Mouse (Mus musculus) heart, embryonic 12.5 days (tissue): ENCODE results near the gene Top3b. TPM values are rescaled to one million over a fixed set of nuclear protein-coding genes. Genes with fewer than 3 reads are reported as not detected.

Experiments
- ATAC-seq: fragments of 200-750 bp; cut with Nextera tagmentation; 2 replicates; pipeline ENCODE4 v1.8.0; 2017; ENCODE audit warnings: moderate TSS enrichment, moderate library complexity; ENCODE audit not compliant: insufficient number of reproducible peaks, low FRiP score
- H3K27ac ChIP-seq: fragments of 300-500 bp; sonication (generic); 2 replicates; pipeline ENCODE4 v1.5.1; 2016; ENCODE audit warnings: mild to moderate bottlenecking, moderate library complexity; ENCODE audit not compliant: poor library complexity, severe bottlenecking
- H3K27me3 ChIP-seq: fragments of 300-500 bp; sonication (generic); replicated peaks from 2 replicates; pipeline ENCODE4 v1.6.1; 2016; ENCODE audit warnings: mild to moderate bottlenecking, moderate library complexity
- H3K36me3 ChIP-seq: fragments of 300-500 bp; sonication (generic); 2 replicates; pipeline ENCODE4 v1.6.1; 2016; ENCODE audit warnings: mild to moderate bottlenecking, moderate library complexity
- H3K4me1 ChIP-seq: fragments of 300-500 bp; sonication (generic); replicated peaks from 2 replicates; pipeline ENCODE4 v1.6.1; 2016; ENCODE audit warnings: mild to moderate bottlenecking
- H3K4me2 ChIP-seq: fragments of 300-500 bp; sonication (generic); 2 replicates; pipeline ENCODE4 v1.6.1; 2016; ENCODE audit warnings: mild to moderate bottlenecking, moderate library complexity
- H3K4me3 ChIP-seq: fragments of 300-500 bp; sonication (generic); 2 replicates; pipeline ENCODE4 v1.5.1; 2016; ENCODE audit warnings: mild to moderate bottlenecking
- H3K9ac ChIP-seq: fragments of 300-500 bp; sonication (generic); 2 replicates; pipeline ENCODE4 v1.6.1; 2016; ENCODE audit warnings: mild to moderate bottlenecking, moderate library complexity
- H3K9me3 ChIP-seq: fragments of 300-500 bp; sonication (generic); replicated peaks from 2 replicates; pipeline ENCODE4 v1.6.1; 2016; ENCODE audit warnings: mild to moderate bottlenecking, moderate library complexity
- WGBS: fragments of 180-500 bp; shearing (Covaris S2); methylation state at CpG from one replicate; pipeline ENCODE4 v1.1.7; 2016; 5-methylcytosine and 5-hydroxymethylcytosine counted together
- polyA plus RNA-seq: library from polyadenylated mRNA; unstranded; fragments of >200 nt; fragmentation: Nextera tagmentation; extraction: Ambion mirVana; gene quantifications from 2 replicates; pipeline ENCODE4 v1.2.1, GENCODE M21; 2016

The Top3b gene
- polyA plus RNA-seq, 1 experiment from 2014 or later: 44.3 TPM

DNA sequence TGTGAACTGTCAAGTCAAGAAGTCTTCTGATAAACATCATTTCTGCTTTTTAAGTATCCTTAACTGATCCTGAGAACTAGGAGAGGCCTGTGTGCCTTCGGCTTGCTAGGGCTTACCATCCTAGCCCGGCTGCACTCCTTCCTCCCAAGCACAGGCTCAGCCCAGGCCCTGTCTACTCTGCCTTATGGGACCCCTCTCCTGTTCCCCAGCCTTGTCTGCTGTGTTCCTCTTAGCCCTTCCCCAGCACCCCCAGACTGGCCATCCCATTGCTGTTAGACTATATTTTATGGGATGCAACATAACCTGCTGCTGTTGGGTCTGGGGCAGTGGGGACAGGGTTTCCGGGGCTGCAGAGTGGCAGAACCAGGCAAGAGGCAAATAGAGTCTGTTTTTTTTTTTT lies 59.8 kb downstream of the Top3b start:
- Histone ChIP-seq H3K27me3 (no peaks in the 10 kb centered on the region), H3K36me3 (peaks cover 11% of the 10 kb centered on the region; the same call in 1 of the 2 replicates), H3K4me3 (no peak overlapping the region), H3K4me1 (no peaks in the 10 kb centered on the region), H3K9me3 (peaks cover 7% of the 10 kb centered on the region), H3K27ac (no peak overlapping the region), H3K9ac (no peak overlapping the region), H3K4me2 (no peak overlapping the region)
- ATAC-seq: no peak
- 85% methylated on average over 3 of the region's 3 CpGs for WGBS

DNA sequence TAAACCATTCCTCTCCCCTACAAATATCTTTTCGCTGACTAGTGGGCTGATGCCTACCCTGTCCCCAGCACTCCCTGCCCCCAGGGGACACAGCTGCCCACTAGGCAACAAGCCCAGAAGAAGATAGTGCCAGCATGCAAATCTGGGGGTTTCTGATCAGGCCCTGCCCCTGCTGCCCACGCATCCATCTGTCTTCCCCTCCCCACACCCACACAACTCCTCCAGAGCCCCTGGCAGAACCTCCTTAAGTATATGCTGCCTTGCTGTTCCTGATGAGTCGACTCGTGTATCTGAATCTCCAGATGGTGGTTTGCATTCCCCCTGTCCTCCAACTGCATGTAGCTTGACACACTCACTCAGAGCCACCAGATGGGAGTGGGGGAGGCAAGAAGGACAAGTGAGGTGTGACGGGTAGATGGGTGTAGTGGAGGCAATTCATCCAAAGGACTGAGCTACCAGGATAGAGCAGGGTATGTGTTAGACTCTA lies 60.3 kb downstream of the Top3b start:
- ATAC-seq: no peak
- no peak overlapping the region for H3K9ac ChIP-seq
- H3K4me1 ChIP-seq: no peaks in the 10 kb centered on the region
- WGBS: 70% methylated on average over 5 of the region's 5 CpGs
- no peaks in the 10 kb centered on the region for H3K27me3 ChIP-seq
- H3K27ac ChIP-seq: no peak overlapping the region
- no peak overlapping the region for H3K4me2 ChIP-seq
- H3K9me3 ChIP-seq: peaks cover 7% of the 10 kb centered on the region
- peaks cover 11% of the 10 kb centered on the region; the same call in 1 of the 2 replicates for H3K36me3 ChIP-seq
- H3K4me3 ChIP-seq: no peak overlapping the region

DNA sequence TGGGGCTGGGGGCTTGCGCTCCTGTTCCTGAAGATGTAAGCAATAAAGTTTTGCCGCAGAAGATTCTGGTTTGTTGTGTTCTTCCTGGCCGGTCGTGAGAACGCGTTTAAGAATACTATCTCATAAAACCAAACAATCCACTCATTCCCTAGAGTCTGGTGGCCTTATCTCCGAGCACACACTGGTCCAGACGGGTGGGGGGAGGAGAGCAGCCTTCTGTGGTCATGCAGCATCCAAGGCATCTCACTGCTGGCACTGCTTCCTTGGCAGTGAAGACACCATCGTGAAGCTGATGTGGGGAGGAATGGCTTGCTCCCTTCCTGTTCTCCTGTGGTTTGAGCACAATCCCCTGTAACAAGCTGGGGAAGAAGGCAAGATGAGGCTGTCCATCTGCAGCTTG lies 69.0 kb downstream of the Top3b start:
- Histone ChIP-seq H3K27me3 (no peaks in the 10 kb centered on the region), H3K9me3 (peaks cover 5% of the 10 kb centered on the region), H3K4me2 (no peak overlapping the region), H3K4me1 (no peaks in the 10 kb centered on the region), H3K9ac (no peak overlapping the region), H3K27ac (no peak overlapping the region), H3K36me3 (no peaks in the 10 kb centered on the region), H3K4me3 (no peak overlapping the region)
- WGBS: 84% methylated on average over 9 of the region's 9 CpGs
- ATAC-seq: no peak

DNA sequence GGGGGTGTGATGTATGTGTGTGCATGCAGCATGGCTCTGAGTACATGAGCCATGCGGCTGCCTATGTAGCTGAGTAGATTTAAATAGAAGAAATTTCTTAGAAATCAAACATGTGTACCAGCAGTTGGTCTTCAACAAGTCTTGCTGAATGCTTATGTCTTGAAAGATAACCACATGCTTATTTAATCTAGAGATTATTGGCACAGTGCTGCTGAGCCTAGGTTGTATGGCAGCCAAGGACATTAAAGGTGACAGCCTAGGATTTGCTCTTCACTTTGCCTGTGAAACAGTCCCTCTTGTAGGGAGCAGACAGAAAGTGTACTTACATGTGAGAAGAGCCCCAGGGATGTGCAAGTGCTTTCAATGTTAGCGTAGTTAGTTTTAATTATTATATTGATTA lies 70.5 kb downstream of the Top3b start:
- no peaks in the 10 kb centered on the region for H3K36me3 ChIP-seq
- H3K9ac ChIP-seq: no peak overlapping the region
- 83% methylated on average over 2 of the region's 2 CpGs for WGBS
- H3K27ac ChIP-seq: no peak overlapping the region
- H3K4me1 ChIP-seq: no peaks in the 10 kb centered on the region
- no peaks in the 10 kb centered on the region for H3K27me3 ChIP-seq
- no peak overlapping the region for H3K4me2 ChIP-seq
- H3K9me3 ChIP-seq: peaks cover 5% of the 10 kb centered on the region
- no peak for ATAC-seq
- H3K4me3 ChIP-seq: no peak overlapping the region

Other genes with a start within 250 kb of the Top3b start
- not detected in 2 replicates for gene Olfr19, start 194.3 kb upstream of the Top3b start, polyA plus RNA-seq
- gene Spag6l, start 41.3 kb upstream of the Top3b start, polyA plus RNA-seq: 0.12 and 0.15 TPM in 2 replicates
- 0.15 TPM in 1 of 2 replicates, not detected in the other for gene Igll1, start 6.8 kb upstream of the Top3b start, polyA plus RNA-seq
- gene Vpreb1, start 107 bp downstream of the Top3b start, polyA plus RNA-seq: 0.70 and 1.1 TPM in 2 replicates
- gene Ppm1f, start 25.7 kb downstream of the Top3b start, polyA plus RNA-seq: 36.1 and 37.6 TPM in 2 replicates
- 133 TPM in 2 replicates for gene Mapk1, start 112.6 kb downstream of the Top3b start, polyA plus RNA-seq
- gene Ypel1, start 199.0 kb downstream of the Top3b start, polyA plus RNA-seq: 14.4 and 15.4 TPM in 2 replicates
- 101 and 105 TPM in 2 replicates for gene Ppil2, start 240.5 kb downstream of the Top3b start, polyA plus RNA-seq